Mouse (Mus musculus): ENCODE results near the gene Tmtc1. TPM values are rescaled to one million over a fixed set of nuclear protein-coding genes. Genes with fewer than 3 reads are reported as not detected.

Gene Tmtc1
- polyA plus RNA-seq, 1 experiment from 2014 or later, result 1.1 TPM

DNA sequence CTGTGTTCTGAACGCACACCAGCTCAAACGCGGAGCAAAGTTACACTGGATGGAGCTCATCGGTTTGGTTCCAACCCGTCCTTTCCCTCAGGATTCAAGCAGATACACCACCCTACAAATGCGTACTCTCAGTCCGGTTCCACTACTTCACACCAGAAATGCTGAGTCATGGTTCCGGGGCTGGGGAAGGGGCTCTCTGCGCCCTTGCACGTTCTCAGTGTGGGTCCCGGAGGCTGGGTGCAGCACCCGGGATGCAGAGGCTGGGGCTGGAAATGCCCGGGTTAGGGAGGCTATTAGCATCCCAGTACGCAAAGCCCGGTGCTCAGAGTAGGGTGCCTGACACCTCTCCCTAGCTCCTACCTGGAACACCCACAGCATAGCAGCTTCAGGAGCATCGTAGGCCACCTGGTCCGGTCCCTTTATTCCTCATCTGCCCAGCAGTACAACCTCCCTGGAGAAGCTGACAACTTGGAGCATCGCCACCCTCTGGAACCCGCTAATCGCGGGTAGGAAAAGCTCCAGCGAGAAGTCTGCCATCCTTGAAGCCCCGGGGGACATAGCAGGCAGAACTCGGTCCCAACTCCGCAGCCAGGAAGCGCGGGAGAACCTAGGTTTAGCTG lies 1.4 kb downstream of the Tmtc1 start:
- DNase-seq (ENCODE audit: low spot score) (peak; percentile 69), ATAC-seq (replicated peaks; ENCODE audit: low FRiP score) (no peak; the same call in 1 of the 2 replicates)
- Histone ChIP-seq H3K9me3 (ENCODE audit: control insufficient read depth, low read length) (no peaks in the 10 kb centered on the region), H3K4me3 (ENCODE audit: low read depth, low read length) (peak overlapping the region; percentile 68), H3K4me2 (ENCODE audit: low read depth, low read length, severe bottlenecking) (peak overlapping the region; percentile 94), H3K9ac (ENCODE audit: low read length) (0 out of 2 replicates have a peak overlapping the region, but pooled peaks have one; percentile 20), H3K27ac (ENCODE audit: low read depth, low read length) (no peak overlapping the region), H3K4me1 (replicated peaks; ENCODE audit: control insufficient read depth, insufficient read depth, low read length) (peaks cover 11% of the 10 kb centered on the region), H3K27me3 (ENCODE audit: control insufficient read depth, insufficient read depth, low read length) (peaks cover 21% of the 10 kb centered on the region), H3K36me3 (ENCODE audit: control insufficient read depth, insufficient read depth, low read length) (no peaks in the 10 kb centered on the region)
- 1% methylated on average over 27 of the region's 27 CpGs for WGBS

DNA sequence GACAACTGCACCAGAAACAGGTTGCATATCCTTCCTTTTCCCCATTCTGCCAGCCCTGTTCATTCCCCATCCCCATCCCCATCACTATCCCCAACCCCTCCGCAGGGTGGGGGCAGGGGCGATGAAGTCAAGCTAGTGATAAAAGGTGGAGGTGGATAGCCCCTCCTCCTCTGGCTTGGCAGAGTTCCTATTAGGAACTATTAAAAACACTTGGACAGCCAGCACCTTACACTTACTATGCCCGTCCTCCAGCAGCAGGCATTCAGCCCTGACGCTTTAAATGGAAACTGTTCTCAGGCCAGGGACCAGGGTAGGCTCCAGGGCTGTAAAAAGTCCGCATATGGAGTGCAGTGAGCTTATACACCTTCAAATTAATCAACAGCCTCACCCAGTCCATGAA lies 2.3 kb downstream of the Tmtc1 start:
- no peak overlapping the region for H3K9ac ChIP-seq (ENCODE audit: low read length)
- no peak for ATAC-seq (replicated peaks; ENCODE audit: low FRiP score)
- no peak for DNase-seq (ENCODE audit: low spot score)
- H3K36me3 ChIP-seq (ENCODE audit: control insufficient read depth, insufficient read depth, low read length), result no peaks in the 10 kb centered on the region
- H3K4me1 ChIP-seq (replicated peaks; ENCODE audit: control insufficient read depth, insufficient read depth, low read length), result peaks cover 11% of the 10 kb centered on the region
- H3K27ac ChIP-seq (ENCODE audit: low read depth, low read length), result no peak overlapping the region
- H3K4me3 ChIP-seq (ENCODE audit: low read depth, low read length), result no peak overlapping the region
- peaks cover 21% of the 10 kb centered on the region for H3K27me3 ChIP-seq (ENCODE audit: control insufficient read depth, insufficient read depth, low read length)
- no peak overlapping the region for H3K4me2 ChIP-seq (ENCODE audit: low read depth, low read length, severe bottlenecking)
- 11% methylated on average over 5 of the region's 5 CpGs for WGBS
- no peaks in the 10 kb centered on the region for H3K9me3 ChIP-seq (ENCODE audit: control insufficient read depth, low read length)

DNA sequence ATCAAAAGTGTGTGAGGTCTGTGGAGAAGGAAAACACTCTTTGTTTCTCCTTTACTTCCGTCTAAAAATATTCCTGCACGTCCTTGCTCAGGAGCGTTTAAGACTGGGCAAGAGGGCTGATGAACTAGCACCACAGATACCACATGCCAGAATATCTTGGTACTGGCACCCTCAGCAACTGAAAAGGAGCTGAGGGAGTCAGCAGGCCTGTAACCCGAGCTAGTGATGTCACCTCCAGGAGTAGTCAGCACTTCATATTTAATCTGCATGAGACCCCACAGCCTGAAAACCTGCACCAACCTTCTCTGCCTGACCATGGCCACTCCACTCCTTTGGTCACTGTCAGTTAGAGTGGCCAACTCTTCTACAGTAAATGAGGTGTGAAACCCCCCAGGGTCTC lies 5.1 kb downstream of the Tmtc1 start:
- Histone ChIP-seq H3K4me1 (replicated peaks; ENCODE audit: control insufficient read depth, insufficient read depth, low read length) (peaks cover 10% of the 10 kb centered on the region; the same call in 1 of the 2 replicates), H3K36me3 (ENCODE audit: control insufficient read depth, insufficient read depth, low read length) (no peaks in the 10 kb centered on the region), H3K27me3 (ENCODE audit: control insufficient read depth, insufficient read depth, low read length) (peaks cover 16% of the 10 kb centered on the region), H3K27ac (ENCODE audit: low read depth, low read length) (no peak overlapping the region), H3K9ac (ENCODE audit: low read length) (no peak overlapping the region), H3K4me3 (ENCODE audit: low read depth, low read length) (no peak overlapping the region), H3K4me2 (ENCODE audit: low read depth, low read length, severe bottlenecking) (no peak overlapping the region), H3K9me3 (ENCODE audit: control insufficient read depth, low read length) (no peaks in the 10 kb centered on the region)
- peak; percentile 35 for DNase-seq (ENCODE audit: low spot score)
- no peak for ATAC-seq (replicated peaks; ENCODE audit: low FRiP score)
- WGBS, result 78% methylated on average over 4 of the region's 4 CpGs

DNA sequence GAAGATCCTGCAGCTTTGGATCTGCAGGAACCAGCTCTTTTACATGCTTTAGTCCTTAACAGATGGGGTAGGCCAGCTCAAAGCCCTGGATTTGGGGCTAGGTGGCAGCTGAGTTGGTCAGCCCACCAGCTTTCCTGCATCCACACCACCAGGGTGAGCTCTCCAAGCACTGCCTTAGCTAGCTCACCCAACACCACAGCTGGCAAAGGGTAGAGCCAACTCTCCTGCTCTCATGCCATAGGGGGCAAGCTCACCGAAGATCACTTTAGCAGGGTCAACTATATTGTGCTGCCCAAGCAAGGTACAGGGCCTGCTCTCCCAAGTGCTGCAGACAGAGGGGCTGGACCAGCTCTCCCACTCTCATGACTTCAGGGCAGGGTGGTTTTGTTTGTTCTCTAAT lies 6.6 kb downstream of the Tmtc1 start:
- 91% methylated on average over 1 of the region's 1 CpGs for WGBS
- H3K4me2 ChIP-seq (ENCODE audit: low read depth, low read length, severe bottlenecking), result no peak overlapping the region
- peaks cover 6% of the 10 kb centered on the region for H3K27me3 ChIP-seq (ENCODE audit: control insufficient read depth, insufficient read depth, low read length)
- H3K9me3 ChIP-seq (ENCODE audit: control insufficient read depth, low read length), result no peaks in the 10 kb centered on the region
- no peak overlapping the region for H3K9ac ChIP-seq (ENCODE audit: low read length)
- DNase-seq (ENCODE audit: low spot score) (peak; percentile 45), ATAC-seq (replicated peaks; ENCODE audit: low FRiP score) (no peak)
- no peak overlapping the region for H3K4me3 ChIP-seq (ENCODE audit: low read depth, low read length)
- no peak overlapping the region for H3K27ac ChIP-seq (ENCODE audit: low read depth, low read length)
- H3K4me1 ChIP-seq (replicated peaks; ENCODE audit: control insufficient read depth, insufficient read depth, low read length), result no peaks in the 10 kb centered on the region; the same call in 1 of the 2 replicates
- no peaks in the 10 kb centered on the region for H3K36me3 ChIP-seq (ENCODE audit: control insufficient read depth, insufficient read depth, low read length)

DNA sequence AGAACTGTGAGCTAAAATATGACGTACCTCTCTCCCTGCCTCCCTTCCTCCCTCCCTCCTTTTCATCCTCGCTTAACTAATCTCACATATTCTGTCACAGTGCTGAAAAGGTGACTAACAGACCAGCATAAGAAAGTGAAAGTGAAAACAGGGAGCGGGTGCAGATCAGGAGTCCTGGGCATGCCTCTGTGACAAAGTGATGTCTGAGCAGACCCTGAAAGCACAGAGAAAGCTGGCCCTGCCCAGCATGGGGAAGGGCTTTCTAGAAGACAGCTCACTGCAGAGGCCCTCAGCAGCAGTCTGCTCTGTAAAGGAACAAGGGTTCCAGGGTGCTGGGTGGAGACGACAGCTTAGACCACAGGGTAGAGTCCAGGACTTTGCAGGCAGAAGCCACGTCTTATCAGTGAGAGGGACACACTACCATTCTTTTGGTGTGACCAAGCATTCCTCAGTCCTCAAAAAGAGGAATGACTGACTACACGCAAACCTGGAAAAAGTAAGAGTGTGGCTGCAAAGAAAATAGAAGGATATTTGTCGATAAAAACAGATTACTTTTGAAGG lies 7.7 kb downstream of the Tmtc1 start:
- DNase-seq (ENCODE audit: low spot score) (peak; percentile 26), ATAC-seq (replicated peaks; ENCODE audit: low FRiP score) (no peak)
- H3K9ac ChIP-seq (ENCODE audit: low read length), result no peak overlapping the region
- peaks cover 2% of the 10 kb centered on the region; the same call in 1 of the 2 replicates for H3K27me3 ChIP-seq (ENCODE audit: control insufficient read depth, insufficient read depth, low read length)
- no peak overlapping the region for H3K4me3 ChIP-seq (ENCODE audit: low read depth, low read length)
- H3K36me3 ChIP-seq (ENCODE audit: control insufficient read depth, insufficient read depth, low read length), result no peaks in the 10 kb centered on the region
- no peaks in the 10 kb centered on the region for H3K4me1 ChIP-seq (replicated peaks; ENCODE audit: control insufficient read depth, insufficient read depth, low read length)
- no peaks in the 10 kb centered on the region for H3K9me3 ChIP-seq (ENCODE audit: control insufficient read depth, low read length)
- 82% methylated on average over 7 of the region's 7 CpGs for WGBS
- no peak overlapping the region for H3K27ac ChIP-seq (ENCODE audit: low read depth, low read length)
- no peak overlapping the region for H3K4me2 ChIP-seq (ENCODE audit: low read depth, low read length, severe bottlenecking)

DNA sequence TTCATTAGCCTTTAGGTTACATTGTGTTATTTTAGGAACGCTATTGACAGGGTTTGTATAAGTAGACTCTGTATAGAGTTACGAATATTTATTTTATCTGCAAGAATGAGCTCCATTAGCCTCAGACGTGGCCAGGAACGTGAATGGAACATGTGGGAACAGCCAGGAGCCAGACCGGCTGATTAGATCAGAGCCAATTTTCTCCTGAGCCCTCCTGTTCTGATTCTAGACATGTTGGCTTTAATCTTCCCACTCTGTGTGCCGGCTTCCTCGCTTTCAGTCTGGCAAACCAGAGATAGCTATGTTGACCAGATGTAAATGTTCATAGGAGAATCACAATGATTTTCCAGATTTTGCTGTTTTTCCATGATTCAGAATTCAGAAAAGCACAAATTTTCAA lies 22.6 kb downstream of the Tmtc1 start:
- H3K4me3 ChIP-seq (ENCODE audit: low read depth, low read length), result no peak overlapping the region
- no peak overlapping the region for H3K9ac ChIP-seq (ENCODE audit: low read length)
- ATAC-seq (replicated peaks; ENCODE audit: low FRiP score) (no peak), DNase-seq (ENCODE audit: low spot score) (no peak)
- no peaks in the 10 kb centered on the region for H3K9me3 ChIP-seq (ENCODE audit: control insufficient read depth, low read length)
- WGBS, result 76% methylated on average over 7 of the region's 7 CpGs
- H3K27ac ChIP-seq (ENCODE audit: low read depth, low read length), result no peak overlapping the region
- H3K4me2 ChIP-seq (ENCODE audit: low read depth, low read length, severe bottlenecking), result no peak overlapping the region
- no peaks in the 10 kb centered on the region for H3K36me3 ChIP-seq (ENCODE audit: control insufficient read depth, insufficient read depth, low read length)
- no peaks in the 10 kb centered on the region for H3K4me1 ChIP-seq (replicated peaks; ENCODE audit: control insufficient read depth, insufficient read depth, low read length)
- no peaks in the 10 kb centered on the region for H3K27me3 ChIP-seq (ENCODE audit: control insufficient read depth, insufficient read depth, low read length)

DNA sequence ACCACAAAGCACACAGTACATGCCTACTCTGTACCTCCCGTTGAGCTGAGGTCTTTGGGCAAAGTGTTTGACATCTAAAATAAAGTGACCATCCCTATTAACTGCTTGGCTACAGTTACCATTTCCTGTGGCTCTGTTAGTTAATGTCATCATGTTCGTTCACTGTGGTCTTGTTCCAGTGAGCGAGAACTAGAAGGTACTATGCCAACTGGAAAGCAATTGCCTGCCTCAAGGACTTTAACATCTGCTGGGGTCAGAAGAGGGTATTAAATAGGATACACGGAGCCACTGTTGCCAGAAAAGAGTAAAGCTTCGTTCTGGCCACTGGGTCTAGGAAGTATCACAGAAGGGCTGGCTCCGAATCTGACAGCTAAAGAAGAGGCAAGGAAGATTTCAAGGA lies 23.8 kb downstream of the Tmtc1 start:
- no peak for ATAC-seq (replicated peaks; ENCODE audit: low FRiP score)
- no peaks in the 10 kb centered on the region for H3K4me1 ChIP-seq (replicated peaks; ENCODE audit: control insufficient read depth, insufficient read depth, low read length)
- no peak overlapping the region for H3K4me3 ChIP-seq (ENCODE audit: low read depth, low read length)
- DNase-seq (ENCODE audit: low spot score), result no peak
- 87% methylated on average over 6 of the region's 6 CpGs for WGBS
- no peak overlapping the region for H3K4me2 ChIP-seq (ENCODE audit: low read depth, low read length, severe bottlenecking)
- H3K9me3 ChIP-seq (ENCODE audit: control insufficient read depth, low read length), result no peaks in the 10 kb centered on the region
- H3K9ac ChIP-seq (ENCODE audit: low read length), result no peak overlapping the region
- H3K36me3 ChIP-seq (ENCODE audit: control insufficient read depth, insufficient read depth, low read length), result no peaks in the 10 kb centered on the region
- no peak overlapping the region for H3K27ac ChIP-seq (ENCODE audit: low read depth, low read length)
- H3K27me3 ChIP-seq (ENCODE audit: control insufficient read depth, insufficient read depth, low read length), result no peaks in the 10 kb centered on the region

DNA sequence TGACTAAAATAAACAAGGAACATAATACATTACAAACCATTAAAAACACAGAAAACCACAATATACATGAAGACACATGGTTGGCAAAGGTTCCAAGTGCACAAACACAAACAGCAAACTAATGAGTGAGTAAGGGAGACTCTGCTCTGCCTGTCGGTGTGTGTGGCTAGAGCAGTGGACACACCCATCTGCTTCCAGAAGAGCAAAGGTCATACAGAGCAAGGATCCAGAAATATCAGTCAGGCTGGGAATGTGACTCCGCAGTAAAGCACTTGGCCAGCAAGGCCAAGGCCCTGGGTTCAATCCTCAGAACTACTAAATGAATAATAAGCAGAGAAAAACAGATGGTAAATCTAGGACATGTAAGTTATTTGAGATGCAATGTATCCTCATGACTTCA lies 27.6 kb downstream of the Tmtc1 start:
- 87% methylated on average over 2 of the region's 2 CpGs for WGBS
- H3K9me3 ChIP-seq (ENCODE audit: control insufficient read depth, low read length), result no peaks in the 10 kb centered on the region
- DNase-seq (ENCODE audit: low spot score) (no peak), ATAC-seq (replicated peaks; ENCODE audit: low FRiP score) (no peak)
- no peak overlapping the region for H3K4me3 ChIP-seq (ENCODE audit: low read depth, low read length)
- no peak overlapping the region for H3K9ac ChIP-seq (ENCODE audit: low read length)
- H3K36me3 ChIP-seq (ENCODE audit: control insufficient read depth, insufficient read depth, low read length), result no peaks in the 10 kb centered on the region
- H3K27me3 ChIP-seq (ENCODE audit: control insufficient read depth, insufficient read depth, low read length), result no peaks in the 10 kb centered on the region
- no peak overlapping the region for H3K4me2 ChIP-seq (ENCODE audit: low read depth, low read length, severe bottlenecking)
- H3K4me1 ChIP-seq (replicated peaks; ENCODE audit: control insufficient read depth, insufficient read depth, low read length), result no peaks in the 10 kb centered on the region
- no peak overlapping the region for H3K27ac ChIP-seq (ENCODE audit: low read depth, low read length)

DNA sequence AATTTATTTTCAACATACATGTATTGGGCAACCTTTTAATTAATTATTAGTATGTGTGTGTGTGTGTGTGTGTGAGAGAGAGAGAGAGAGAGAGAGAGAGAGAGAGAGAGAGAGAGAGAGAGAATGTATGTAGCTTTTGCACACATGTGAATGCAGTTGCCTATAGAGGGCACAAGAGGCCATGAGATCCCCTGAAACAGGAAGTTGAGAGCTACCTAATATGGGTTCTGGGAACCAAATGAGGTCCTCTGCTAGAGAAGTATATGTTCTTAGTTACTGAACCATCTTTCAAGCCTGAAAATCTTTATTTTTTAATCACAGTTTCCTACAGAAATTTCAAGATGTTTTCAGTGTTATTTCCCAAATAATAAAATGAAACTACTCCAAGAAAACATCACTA lies 30.6 kb downstream of the Tmtc1 start:
- no peaks in the 10 kb centered on the region for H3K4me1 ChIP-seq (replicated peaks; ENCODE audit: control insufficient read depth, insufficient read depth, low read length)
- H3K27me3 ChIP-seq (ENCODE audit: control insufficient read depth, insufficient read depth, low read length), result no peaks in the 10 kb centered on the region
- ATAC-seq (replicated peaks; ENCODE audit: low FRiP score) (no peak), DNase-seq (ENCODE audit: low spot score) (no peak)
- no peak overlapping the region for H3K4me3 ChIP-seq (ENCODE audit: low read depth, low read length)
- H3K36me3 ChIP-seq (ENCODE audit: control insufficient read depth, insufficient read depth, low read length), result no peaks in the 10 kb centered on the region
- H3K9me3 ChIP-seq (ENCODE audit: control insufficient read depth, low read length), result no peaks in the 10 kb centered on the region
- no peak overlapping the region for H3K4me2 ChIP-seq (ENCODE audit: low read depth, low read length, severe bottlenecking)
- H3K27ac ChIP-seq (ENCODE audit: low read depth, low read length), result no peak overlapping the region
- no peak overlapping the region for H3K9ac ChIP-seq (ENCODE audit: low read length)
